Mouse (Mus musculus): ENCODE measurements around the gene Rrbp1. TPM values are rescaled to one million over a fixed set of nuclear protein-coding genes. Genes with fewer than 3 reads are reported as not detected.

The Rrbp1 gene
- polyA plus RNA-seq, 1 experiment from 2014 or later, result 90.8 TPM

- 54% methylated on average over 3 of the region's 3 CpGs for WGBS
- H3K27ac ChIP-seq, result no peak overlapping the region
- H3K4me3 ChIP-seq (replicated peaks), result no peak overlapping the region
- H3K9me3 ChIP-seq (replicated peaks), result no peaks in the 10 kb centered on the region
- no peaks in the 10 kb centered on the region for H3K27me3 ChIP-seq
- no peak overlapping the region for H3K4me2 ChIP-seq
- ATAC-seq (replicated peaks; ENCODE audit: low FRiP score), result no peak
- H3K9ac ChIP-seq, result no peak overlapping the region
- H3K36me3 ChIP-seq, result no peaks in the 10 kb centered on the region
- H3K4me1 ChIP-seq, result peaks cover 8% of the 10 kb centered on the region; the same call in 1 of the 2 replicates
Measured at GRCm38 (mm10) chr2:144022441-144022840, 11.4 kb upstream of the Rrbp1 start.

DNA sequence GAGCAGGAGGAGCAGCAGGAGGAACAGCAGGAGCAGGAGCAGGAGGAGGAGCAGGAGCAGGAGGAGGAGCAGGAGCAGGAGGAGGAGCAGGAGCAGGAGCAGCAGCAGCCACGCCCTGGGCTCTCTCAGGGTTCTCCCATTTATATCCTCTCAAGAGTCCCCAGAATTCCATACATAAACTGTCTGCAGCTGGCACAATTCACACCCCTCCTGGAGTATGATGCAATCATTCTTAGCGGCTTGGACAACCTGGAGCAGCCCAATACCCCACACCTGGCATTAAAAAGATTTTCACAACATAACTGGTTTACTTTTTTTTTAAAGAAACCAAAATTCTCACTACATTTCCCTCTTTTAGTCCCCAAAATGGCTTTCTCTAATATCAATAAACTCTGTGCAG, 8.9 kb upstream of the Rrbp1 start:
- 69% methylated on average over 2 of the region's 2 CpGs for WGBS

GRCm38 (mm10) chr2:144015861-144016260, 4.8 kb upstream of the Rrbp1 start:
- H3K4me2 ChIP-seq, result no peak overlapping the region
- H3K9me3 ChIP-seq (replicated peaks), result no peaks in the 10 kb centered on the region
- peaks cover 6% of the 10 kb centered on the region for H3K4me1 ChIP-seq
- no peaks in the 10 kb centered on the region for H3K36me3 ChIP-seq
- H3K27me3 ChIP-seq, result no peaks in the 10 kb centered on the region
- WGBS, result 82% methylated on average over 9 of the region's 9 CpGs
- ATAC-seq (replicated peaks; ENCODE audit: low FRiP score), result no peak
- no peak overlapping the region for H3K9ac ChIP-seq
- no peak overlapping the region for H3K4me3 ChIP-seq (replicated peaks)
- no peak overlapping the region for H3K27ac ChIP-seq

More for the DNA sequence above, 8.9 kb upstream of the Rrbp1 start:
- H3K9ac ChIP-seq, result no peak overlapping the region
- no peak overlapping the region for H3K4me3 ChIP-seq (replicated peaks)
- H3K27me3 ChIP-seq, result no peaks in the 10 kb centered on the region
- no peak overlapping the region for H3K27ac ChIP-seq
- H3K4me1 ChIP-seq, result peaks cover 8% of the 10 kb centered on the region; the same call in 1 of the 2 replicates
- ATAC-seq (replicated peaks; ENCODE audit: low FRiP score), result no peak
- H3K4me2 ChIP-seq, result no peak overlapping the region
- no peaks in the 10 kb centered on the region for H3K36me3 ChIP-seq
- no peaks in the 10 kb centered on the region for H3K9me3 ChIP-seq (replicated peaks)

- ATAC-seq (replicated peaks; ENCODE audit: low FRiP score), result no peak
- H3K4me3 ChIP-seq (replicated peaks), result no peak overlapping the region
- H3K9ac ChIP-seq, result no peak overlapping the region
- no peaks in the 10 kb centered on the region for H3K9me3 ChIP-seq (replicated peaks)
- WGBS, result 62% methylated on average over 5 of the region's 5 CpGs
- H3K36me3 ChIP-seq, result no peaks in the 10 kb centered on the region
- peaks cover 13% of the 10 kb centered on the region for H3K4me1 ChIP-seq
- no peak overlapping the region for H3K27ac ChIP-seq
- no peak overlapping the region for H3K4me2 ChIP-seq
- H3K27me3 ChIP-seq, result no peaks in the 10 kb centered on the region
Measured at GRCm38 (mm10) chr2:144014481-144014880, 3.4 kb upstream of the Rrbp1 start.

DNA sequence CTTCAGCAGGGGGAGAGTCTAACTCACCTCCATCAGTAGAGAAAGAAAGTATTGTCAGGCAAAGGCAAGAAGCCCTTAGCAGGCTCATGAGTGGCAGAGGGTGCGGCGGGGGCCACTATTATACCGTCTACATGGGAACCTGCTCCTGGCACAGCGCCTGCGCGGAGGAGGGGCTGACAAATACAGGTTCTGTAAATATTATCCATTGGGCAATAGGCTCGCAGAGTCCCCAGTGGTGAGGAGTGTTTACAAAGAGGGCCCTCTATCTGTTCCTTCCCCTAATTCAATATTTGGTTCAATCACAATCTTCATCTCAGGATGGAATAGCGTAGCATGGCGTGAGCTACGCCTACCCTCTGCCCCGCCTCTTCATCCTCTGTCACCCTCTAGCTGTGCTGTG, 3.0 kb upstream of the Rrbp1 start:
- Histone ChIP-seq H3K27me3 (no peaks in the 10 kb centered on the region), H3K9me3 (replicated peaks) (no peaks in the 10 kb centered on the region), H3K4me1 (peaks cover 17% of the 10 kb centered on the region), H3K4me2 (no peak overlapping the region), H3K4me3 (replicated peaks) (no peak overlapping the region), H3K9ac (no peak overlapping the region), H3K36me3 (no peaks in the 10 kb centered on the region), H3K27ac (no peak overlapping the region)
- ATAC-seq (replicated peaks; ENCODE audit: low FRiP score), result no peak
- WGBS, result 83% methylated on average over 11 of the region's 11 CpGs

DNA sequence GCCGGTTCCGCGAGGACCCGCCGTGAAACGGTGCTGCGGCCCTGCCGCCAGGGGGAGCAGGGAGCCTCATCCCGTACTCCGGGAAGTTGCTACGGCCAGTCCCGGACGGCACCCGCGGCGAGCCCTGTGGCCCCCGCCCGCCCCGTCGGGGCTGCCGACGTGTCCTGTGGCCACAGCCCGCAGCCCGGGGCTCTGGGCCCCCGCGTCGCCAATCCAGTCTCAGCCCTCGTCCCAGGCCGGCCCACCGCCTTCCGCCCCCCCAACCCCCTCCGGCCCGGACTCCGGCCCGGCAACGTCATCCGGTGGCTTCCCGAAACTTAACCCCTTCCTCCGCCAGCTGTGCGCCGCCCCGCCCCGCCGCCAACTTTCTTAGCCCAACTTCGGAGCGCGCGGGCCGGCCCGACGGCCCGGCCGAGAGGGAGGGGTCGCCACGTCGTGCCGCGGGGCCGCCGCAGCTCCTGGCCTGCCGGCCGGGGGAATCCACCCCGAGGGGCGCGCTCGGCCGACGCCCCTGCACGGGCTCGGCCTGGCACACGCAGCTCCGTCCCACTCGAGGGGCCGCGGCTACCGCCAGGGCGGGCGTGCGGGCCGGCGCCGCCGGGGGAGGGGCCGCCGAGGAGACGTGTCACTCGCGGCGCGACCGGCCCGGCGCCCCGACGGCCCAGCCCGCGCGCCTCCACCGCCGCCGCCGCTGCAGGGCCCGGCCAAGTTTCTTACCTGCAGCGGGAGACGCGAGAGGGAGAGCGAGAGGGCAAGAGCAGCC, 600 bp downstream of the Rrbp1 start:
- Histone ChIP-seq H3K27ac (peak overlapping the region; percentile 97), H3K4me1 (peaks cover 49% of the 10 kb centered on the region), H3K36me3 (0 out of 2 replicates have a peak, but pooled peaks cover 10% of the 10 kb centered on the region), H3K4me2 (peak overlapping the region; percentile 65), H3K4me3 (replicated peaks) (peak overlapping the region; percentile 93), H3K9me3 (replicated peaks) (no peaks in the 10 kb centered on the region), H3K27me3 (no peaks in the 10 kb centered on the region), H3K9ac (peak overlapping the region; percentile 92)
- WGBS, result under 1% methylated on average over 88 of the region's 107 CpGs
- ATAC-seq (replicated peaks; ENCODE audit: low FRiP score), result peak; percentile 50

- ATAC-seq (replicated peaks; ENCODE audit: low FRiP score), result peak; percentile 17
- 1% methylated on average over 29 of the region's 30 CpGs for WGBS
- Histone ChIP-seq H3K4me3 (replicated peaks) (peak overlapping the region; percentile 93), H3K27ac (peak overlapping the region; percentile 97), H3K9ac (peak overlapping the region; percentile 92), H3K9me3 (replicated peaks) (no peaks in the 10 kb centered on the region), H3K27me3 (no peaks in the 10 kb centered on the region), H3K4me1 (peaks cover 57% of the 10 kb centered on the region), H3K36me3 (0 out of 2 replicates have a peak, but pooled peaks cover 10% of the 10 kb centered on the region), H3K4me2 (peak overlapping the region; percentile 65)
Measured at GRCm38 (mm10) chr2:144009551-144010281, 1.3 kb downstream of the Rrbp1 start.

GRCm38 (mm10) chr2:144009081-144009480, 2.0 kb downstream of the Rrbp1 start:
- no peaks in the 10 kb centered on the region for H3K27me3 ChIP-seq
- ATAC-seq (replicated peaks; ENCODE audit: low FRiP score), result no peak
- H3K4me1 ChIP-seq, result peaks cover 62% of the 10 kb centered on the region
- no peak overlapping the region for H3K9ac ChIP-seq
- 79% methylated on average over 1 of the region's 1 CpGs for WGBS
- no peaks in the 10 kb centered on the region for H3K9me3 ChIP-seq (replicated peaks)
- peak overlapping the region; percentile 97; the same call in 1 of the 2 replicates for H3K27ac ChIP-seq
- H3K36me3 ChIP-seq, result 0 out of 2 replicates have a peak, but pooled peaks cover 10% of the 10 kb centered on the region
- H3K4me2 ChIP-seq, result peak overlapping the region; percentile 65
- peak overlapping the region; percentile 93 for H3K4me3 ChIP-seq (replicated peaks)

DNA sequence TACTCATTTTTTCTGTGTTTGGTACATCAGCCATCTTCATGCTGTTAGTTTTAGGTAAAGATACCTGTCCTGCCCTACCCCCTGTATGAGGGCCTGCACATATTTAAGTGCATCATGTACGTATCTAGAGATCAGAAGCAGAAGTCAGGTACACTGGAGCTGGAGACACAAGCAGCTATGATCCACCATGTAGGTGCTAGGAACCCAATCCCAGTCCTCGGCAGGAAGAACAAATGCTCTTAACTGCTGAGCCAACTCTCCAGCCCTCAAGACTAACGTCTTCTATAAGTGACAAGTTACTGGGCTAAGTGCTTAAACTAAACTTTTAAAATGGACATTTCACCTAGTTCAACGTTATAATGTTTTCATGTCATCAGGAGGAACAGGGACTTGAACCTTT, 3.9 kb downstream of the Rrbp1 start:
- Histone ChIP-seq H3K9me3 (replicated peaks) (no peaks in the 10 kb centered on the region), H3K9ac (no peak overlapping the region), H3K36me3 (0 out of 2 replicates have a peak, but pooled peaks cover 13% of the 10 kb centered on the region), H3K4me3 (replicated peaks) (no peak overlapping the region), H3K4me1 (peaks cover 71% of the 10 kb centered on the region), H3K4me2 (no peak overlapping the region), H3K27me3 (no peaks in the 10 kb centered on the region), H3K27ac (no peak overlapping the region)
- WGBS, result 87% methylated on average over 4 of the region's 4 CpGs
- ATAC-seq (replicated peaks; ENCODE audit: low FRiP score), result no peak

GRCm38 (mm10) chr2:144006686-144007085, 4.4 kb downstream of the Rrbp1 start:
- Histone ChIP-seq H3K9ac (no peak overlapping the region), H3K27ac (no peak overlapping the region), H3K4me3 (replicated peaks) (no peak overlapping the region), H3K4me1 (peaks cover 71% of the 10 kb centered on the region), H3K9me3 (replicated peaks) (no peaks in the 10 kb centered on the region), H3K4me2 (no peak overlapping the region), H3K27me3 (no peaks in the 10 kb centered on the region), H3K36me3 (0 out of 2 replicates have a peak, but pooled peaks cover 13% of the 10 kb centered on the region)
- 76% methylated on average over 6 of the region's 6 CpGs for WGBS
- no peak for ATAC-seq (replicated peaks; ENCODE audit: low FRiP score)

- no peak overlapping the region for H3K4me3 ChIP-seq (replicated peaks)
- ATAC-seq (replicated peaks; ENCODE audit: low FRiP score), result no peak
- H3K27ac ChIP-seq, result peak overlapping the region; percentile 10; the same call in 1 of the 2 replicates
- H3K9ac ChIP-seq, result no peak overlapping the region
- H3K27me3 ChIP-seq, result no peaks in the 10 kb centered on the region
- H3K4me1 ChIP-seq, result peaks cover 71% of the 10 kb centered on the region
- no peak overlapping the region for H3K4me2 ChIP-seq
- 58% methylated on average over 6 of the region's 6 CpGs for WGBS
- H3K36me3 ChIP-seq, result 0 out of 2 replicates have a peak, but pooled peaks cover 13% of the 10 kb centered on the region
- H3K9me3 ChIP-seq (replicated peaks), result no peaks in the 10 kb centered on the region
Measured at GRCm38 (mm10) chr2:144005166-144005955, 5.7 kb downstream of the Rrbp1 start.
